Mouse (Mus musculus): ENCODE results near the gene Papss1.

DNA sequence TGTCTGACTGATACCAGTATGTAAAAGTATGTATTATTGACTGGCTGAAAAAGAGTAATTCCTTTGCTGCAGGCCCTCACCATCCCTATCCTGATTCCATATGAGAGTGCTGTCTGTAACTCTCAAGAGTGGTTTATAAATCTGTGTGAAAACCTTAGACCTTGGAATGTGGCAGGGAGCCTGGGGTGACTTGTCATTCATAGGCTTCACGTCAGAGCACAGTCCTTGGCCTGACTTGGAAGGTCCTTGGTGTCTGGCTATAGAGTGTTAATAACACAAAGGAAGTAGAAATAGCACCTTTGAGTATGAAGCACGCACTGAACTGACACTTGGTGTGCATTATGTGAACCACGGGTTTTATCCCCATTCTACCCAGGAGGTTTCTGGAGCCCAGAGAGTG lies 64.4 kb downstream of the Papss1 start:
- no peak for TF ChIP-seq POLR2A (IDR thresholded peaks at IDR 0.05; ENCODE audit: extremely low read depth, insufficient read depth, low read length)
- TF ChIP-seq CTCF (IDR thresholded peaks at IDR 0.05; ENCODE audit: extremely low read depth, insufficient read depth, low read length) = no peak

Measured in cortical plate, adult 2 months (tissue).